Mouse (Mus musculus): ENCODE results near the gene F11r.

DNA sequence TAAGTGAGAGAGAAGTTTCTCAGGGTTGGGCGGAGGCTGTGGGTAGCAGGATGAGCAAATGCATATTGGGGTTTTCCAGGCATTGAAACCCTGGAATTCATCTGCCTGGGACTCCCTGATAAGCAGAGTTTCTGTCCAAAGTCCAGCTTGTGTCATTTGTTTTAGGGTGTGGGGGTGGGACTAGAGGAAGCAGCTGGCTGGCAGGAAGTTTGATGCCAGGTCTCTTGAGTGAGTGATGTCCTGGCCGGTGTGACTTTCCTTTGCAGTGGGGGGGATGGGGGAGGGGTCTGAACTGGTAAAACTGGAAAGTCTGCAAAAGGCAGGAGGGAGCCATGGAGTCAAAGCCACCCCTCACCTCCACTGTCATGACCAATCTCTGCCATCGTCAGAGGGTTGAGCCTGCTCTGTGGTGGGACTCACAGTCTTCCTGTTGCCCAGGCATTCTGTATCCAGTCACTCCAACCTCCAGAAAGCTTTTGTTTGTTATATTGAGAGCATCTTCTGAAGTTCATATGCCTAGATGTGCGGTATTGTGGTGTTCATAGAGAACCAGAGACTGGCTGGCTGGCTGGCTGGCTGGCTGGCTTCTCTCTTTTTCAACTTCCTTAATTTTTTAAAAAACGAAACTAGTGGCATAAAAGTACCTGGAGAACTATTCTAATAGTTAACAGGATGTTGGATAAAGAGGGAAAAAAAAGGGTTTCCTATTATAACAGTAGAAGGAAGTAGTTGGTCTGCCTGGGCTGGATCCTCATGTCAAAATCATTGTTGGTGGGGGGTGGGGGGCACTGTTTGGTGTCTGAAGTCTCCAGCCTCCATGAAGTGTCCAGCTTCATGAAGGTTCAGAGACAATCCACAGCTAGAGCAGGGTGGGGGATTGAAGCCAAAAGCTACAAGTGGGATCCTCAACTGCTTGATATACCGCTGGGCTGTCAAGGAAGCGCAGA is 4.4 kb downstream of the F11r start:
- no peak for TF ChIP-seq CTCF (IDR thresholded peaks at IDR 0.05; ENCODE audit: low read depth, low read length)
- TF ChIP-seq POLR2A (IDR thresholded peaks at IDR 0.05; ENCODE audit: extremely low read depth, insufficient read depth, low read length) = no peak

All from liver, adult 2 months (tissue).